14 mouse cellular contexts compared by ENCODE assay signal in genomic region chr7:129760386-129760785, GRCm38 (mm10).
A peak's percentile ranks its signal among the peaks of the same experiment; 100 is the strongest.
DNase-seq lines count a peak whose midpoint lies in the region; ATAC-seq lines count a peak whose summit lies in the region.
"Had no signal": no experiment of that assay in that cellular context is flagged by ENCODE, and none has a peak within 500 bp of the region (broad histone marks: within the 10 kb centered on the region; RNA-seq: fewer than 3 reads in every experiment).

No protein-coding gene starts in this region.

- H3K36me3 ChIP-seq in lung, embryonic 16.5 days (ENCODE audit: control insufficient read depth, insufficient read depth, low read length): no peaks in the 10 kb centered on the region
- no peaks in the 10 kb centered on the region for H3K36me3 ChIP-seq in limb, embryonic 10.5 days
- H3K36me3 ChIP-seq: neural tube, embryonic 13.5 days had no signal

- 79% methylated on average over 2 of the region's 2 CpGs for WGBS in lung, embryonic 16.5 days
- 98% methylated on average over 2 of the region's 2 CpGs for WGBS in limb, embryonic 10.5 days

- H3K27me3 ChIP-seq in lung, embryonic 16.5 days (ENCODE audit: control insufficient read depth, insufficient read depth, low read depth, low read length): no peaks in the 10 kb centered on the region
- no peaks in the 10 kb centered on the region for H3K27me3 ChIP-seq in limb, embryonic 10.5 days (ENCODE audit: low read depth, poor library complexity, severe bottlenecking)
- H3K27me3 ChIP-seq: neural tube, embryonic 13.5 days had no signal

- peak overlapping the region; percentile 42 for H3K27ac ChIP-seq in lung, embryonic 16.5 days (ENCODE audit: low read length)
- H3K27ac ChIP-seq in limb, embryonic 10.5 days: 0 out of 2 replicates have a peak overlapping the region, but pooled peaks have one; percentile 26
- H3K27ac ChIP-seq: neural tube, embryonic 13.5 days had no signal

- H3K4me3 ChIP-seq in lung, embryonic 16.5 days (ENCODE audit: low read length): no peak overlapping the region
- no peak overlapping the region for H3K4me3 ChIP-seq in limb, embryonic 10.5 days
- H3K4me3 ChIP-seq: neural tube, embryonic 13.5 days had no signal

- H3K4me1 ChIP-seq in lung, embryonic 16.5 days (replicated peaks; ENCODE audit: control insufficient read depth, insufficient read depth, low read length): peaks cover 21% of the 10 kb centered on the region
- H3K4me1 ChIP-seq in limb, embryonic 10.5 days: peaks cover 22% of the 10 kb centered on the region

- peak; percentile 21 for DNase-seq in adrenal gland, postnatal 25 days
- no peak for DNase-seq in adrenal gland, adult 8-10 months
- DNase-seq in lung, adult 18-20 months: no peak
- DNase-seq in limb, embryonic 10.5 days (ENCODE audit: low spot score): no peak
- DNase-seq in right cerebral cortex, postnatal 10 days (ENCODE audit: low spot score in 2 of 2): no peak
- DNase-seq in cerebellum, adult 9-11 months: no peak
- DNase-seq: heart, postnatal 10 days; lung, embryonic 14.5 days; midbrain, embryonic 14.5 days; right cerebral cortex, adult 18-20 months; thymus, postnatal 25 days had no signal

- no peak for ATAC-seq in lung, embryonic 16.5 days (ENCODE audit: low read depth)
- peak; percentile 25 for ATAC-seq in megakaryocyte, adult 5-6 weeks (ENCODE audit: poor library complexity, severe bottlenecking)

- no peak overlapping the region for H3K4me2 ChIP-seq in lung, embryonic 16.5 days (ENCODE audit: low read depth, low read length)
- H3K4me2 ChIP-seq: lung, embryonic 14.5 days; neural tube, embryonic 13.5 days had no signal

- peaks cover 4% of the 10 kb centered on the region; the same call in 1 of the 2 replicates for H3K9me3 ChIP-seq in lung, embryonic 16.5 days (ENCODE audit: control insufficient read depth, low read length)
- no peaks in the 10 kb centered on the region for H3K9me3 ChIP-seq in limb, embryonic 10.5 days (replicated peaks)
- H3K9me3 ChIP-seq: neural tube, embryonic 13.5 days had no signal

- no peak overlapping the region for H3K9ac ChIP-seq in lung, embryonic 16.5 days (ENCODE audit: low read length)
- H3K9ac ChIP-seq: lung, embryonic 14.5 days; neural tube, embryonic 13.5 days had no signal
